Mouse (Mus musculus) E14TG2a.4 (cell line): ENCODE results near the gene 1700069L16Rik.

Experiments
- CTCF ChIP-seq: conservative IDR thresholded peaks from 2 replicates; pipeline ENCODE4 v1.5.1; 2014; ENCODE audit warnings: low read length
- NANOG ChIP-seq: IDR thresholded peaks from 2 replicates; pipeline ENCODE4 v1.6.1; 2014; ENCODE audit warnings: borderline replicate concordance, low read length, mixed read lengths
- POU5F1 ChIP-seq: IDR thresholded peaks from 2 replicates; pipeline ENCODE4 v1.6.1; 2014; ENCODE audit warnings: low read length, borderline replicate concordance

GRCm38 (mm10) chr5:113734376-113734775 is 9.8 kb upstream of the 1700069L16Rik start:
- TF ChIP-seq POU5F1 (no peak), CTCF (no peak), NANOG (no peak)
